Mouse (Mus musculus) embryonic facial prominence, embryonic 10.5 days (tissue): ENCODE data around the gene Parn. TPM values are rescaled to one million over a fixed set of nuclear protein-coding genes. Genes with fewer than 3 reads are reported as not detected.

Source experiments
- DNase-seq: peaks from one replicate; pipeline ENCODE4 v3.0.0-alpha.2; 2017; ENCODE audit warnings: low spot score
- H3K27ac ChIP-seq: fragments of 300-500 bp; sonication (generic); replicated peaks from 2 replicates; pipeline ENCODE4 v1.5.1; 2016; ENCODE audit warnings: mild to moderate bottlenecking
- H3K27me3 ChIP-seq: fragments of 300-500 bp; sonication (generic); replicated peaks from 2 replicates; pipeline ENCODE4 v1.6.1; 2016; ENCODE audit warnings: low read depth, mild to moderate bottlenecking; ENCODE audit not compliant: poor library complexity, severe bottlenecking
- H3K36me3 ChIP-seq: fragments of 300-500 bp; sonication (generic); replicated peaks from 2 replicates; pipeline ENCODE4 v1.6.1; 2016; ENCODE audit warnings: mild to moderate bottlenecking, moderate library complexity
- H3K4me1 ChIP-seq: fragments of 300-500 bp; sonication (generic); 2 replicates; pipeline ENCODE4 v1.6.1; 2016
- H3K4me3 ChIP-seq: fragments of 300-500 bp; sonication (generic); 2 replicates; pipeline ENCODE4 v1.5.1; 2016; ENCODE audit warnings: mild to moderate bottlenecking, moderate library complexity
- H3K9me3 ChIP-seq: fragments of 300-500 bp; sonication (generic); 2 replicates; pipeline ENCODE4 v1.6.1; 2016; ENCODE audit warnings: mild to moderate bottlenecking
- WGBS: fragments of 180-500 bp; shearing (Covaris S2); methylation state at CpG from one replicate; pipeline ENCODE4 v1.1.7; 2016; 5-methylcytosine and 5-hydroxymethylcytosine counted together
- polyA plus RNA-seq: library from polyadenylated mRNA; unstranded; fragments of >200 nt; fragmentation: Nextera tagmentation; extraction: Ambion mirVana; gene quantifications from 2 replicates; pipeline ENCODE4 v1.2.1, GENCODE M21; 2016

The Parn gene
- polyA plus RNA-seq, 1 experiment from 2014 or later = 45.3 TPM

- Histone ChIP-seq H3K9me3 (no peaks in the 10 kb centered on the region), H3K27ac (no peak overlapping the region), H3K36me3 (no peaks in the 10 kb centered on the region), H3K4me1 (no peaks in the 10 kb centered on the region), H3K27me3 (no peaks in the 10 kb centered on the region), H3K4me3 (no peak overlapping the region)
- WGBS = 84% methylated on average over 3 of the region's 3 CpGs
- DNase-seq = no peak
Measured at GRCm38 (mm10) chr16:13492996-13493395, 175.0 kb downstream of the Parn start.

GRCm38 (mm10) chr16:13491776-13492175 is 176.2 kb downstream of the Parn start:
- no peak for DNase-seq
- no peak overlapping the region for H3K4me3 ChIP-seq
- 75% methylated on average over 3 of the region's 3 CpGs for WGBS
- H3K4me1 ChIP-seq = no peaks in the 10 kb centered on the region
- no peak overlapping the region for H3K27ac ChIP-seq
- no peaks in the 10 kb centered on the region for H3K9me3 ChIP-seq
- no peaks in the 10 kb centered on the region for H3K36me3 ChIP-seq
- no peaks in the 10 kb centered on the region for H3K27me3 ChIP-seq

Other genes with a start within 250 kb of the Parn start
- gene Bfar, start 3.7 kb upstream of the Parn start, polyA plus RNA-seq = 34.5 and 37.2 TPM in 2 replicates
- gene 3110001I22Rik, start 3.8 kb upstream of the Parn start, polyA plus RNA-seq = 7.5 and 9.7 TPM in 2 replicates
- 0.31 TPM in 1 of 2 replicates, not detected in the other for gene Pla2g10, start 62.8 kb upstream of the Parn start, polyA plus RNA-seq
- gene Rrn3, start 112.5 kb upstream of the Parn start, polyA plus RNA-seq = 99.0 and 99.1 TPM in 2 replicates
- 128 and 149 TPM in 2 replicates for gene Ntan1, start 150.7 kb upstream of the Parn start, polyA plus RNA-seq
- gene Pdxdc1, start 235.0 kb upstream of the Parn start, polyA plus RNA-seq = 72.2 and 74.8 TPM in 2 replicates
- 2.6 and 3.4 TPM in 2 replicates for gene Mpv17l, start 235.0 kb upstream of the Parn start, polyA plus RNA-seq